Mouse (Mus musculus): ENCODE data around the gene Olfr1459. TPM values are rescaled to one million over a fixed set of nuclear protein-coding genes. Genes with fewer than 3 reads are reported as not detected.

Gene Olfr1459
- not detected in 2 replicates for polyA plus RNA-seq (2012; rRNA removed)

GRCm38 (mm10) chr19:13149449-13149848 is at the start of gene Olfr1459:
Gene Olfr1459 (minus strand): TSS chr19:13149549.

GRCm38 (mm10) chr19:13185434-13185833 is 36.1 kb upstream of the Olfr1459 start, which contains the start of gene Olfr1462:
Gene Olfr1462 (plus strand): TSS chr19:13185734.

GRCm38 (mm10) chr19:13162700-13163099 is 13.4 kb upstream of the Olfr1459 start, which contains the start of gene Olfr1461:
Gene Olfr1461 (plus strand): TSS chr19:13163000.

GRCm38 (mm10) chr19:13106675-13107074 is 42.7 kb downstream of the Olfr1459 start, which contains the start of gene Olfr1458:
Gene Olfr1458 (minus strand): TSS chr19:13106775.

GRCm38 (mm10) chr19:13097791-13098190 is 51.6 kb downstream of the Olfr1459 start, which contains the start of gene Olfr1457:
Gene Olfr1457 (minus strand): TSS chr19:13097891.

Other genes starting within 250 kb of the Olfr1459 start
- not detected in 2 replicates for gene Olfr1447, start 245.8 kb downstream of the Olfr1459 start, polyA plus RNA-seq (2012; rRNA removed)
- not detected in 2 replicates for gene Olfr1448, start 225.1 kb downstream of the Olfr1459 start, polyA plus RNA-seq (2012; rRNA removed)
- gene Olfr1449, start 218.7 kb downstream of the Olfr1459 start, polyA plus RNA-seq (2012; rRNA removed), result not detected in 2 replicates
- not detected in 2 replicates for gene Olfr1450, start 199.3 kb downstream of the Olfr1459 start, polyA plus RNA-seq (2012; rRNA removed)
- not detected in 2 replicates for gene Olfr1451, start 154.5 kb downstream of the Olfr1459 start, polyA plus RNA-seq (2012; rRNA removed)
- gene Olfr1453, start 121.2 kb downstream of the Olfr1459 start, polyA plus RNA-seq (2012; rRNA removed), result not detected in 2 replicates
- not detected in 2 replicates for gene Olfr1454, start 88.9 kb downstream of the Olfr1459 start, polyA plus RNA-seq (2012; rRNA removed)
- not detected in 2 replicates for gene Olfr1457, start 51.7 kb downstream of the Olfr1459 start, polyA plus RNA-seq (2012; rRNA removed)
- not detected in 2 replicates for gene Olfr1458, start 42.8 kb downstream of the Olfr1459 start, polyA plus RNA-seq (2012; rRNA removed)
- not detected in 2 replicates for gene Olfr1461, start 13.5 kb upstream of the Olfr1459 start, polyA plus RNA-seq (2012; rRNA removed)
- gene Olfr1462, start 36.2 kb upstream of the Olfr1459 start, polyA plus RNA-seq (2012; rRNA removed), result not detected in 2 replicates
- not detected in 2 replicates for gene Olfr1463, start 81.8 kb upstream of the Olfr1459 start, polyA plus RNA-seq (2012; rRNA removed)
- gene Olfr1465, start 166.0 kb upstream of the Olfr1459 start, polyA plus RNA-seq (2012; rRNA removed), result not detected in 2 replicates
- gene Olfr1466, start 189.3 kb upstream of the Olfr1459 start, polyA plus RNA-seq (2012; rRNA removed), result not detected in 2 replicates
- not detected in 2 replicates for gene Olfr1467, start 212.7 kb upstream of the Olfr1459 start, polyA plus RNA-seq (2012; rRNA removed)

Measured in liver, embryonic 14 days (tissue).